Mouse (Mus musculus) heart, postnatal 0 days (tissue): ENCODE results near the gene Aldh9a1. TPM values are rescaled to one million over a fixed set of nuclear protein-coding genes. Genes with fewer than 3 reads are reported as not detected.

Source experiments
- ATAC-seq: fragments of 200-750 bp; cut with Nextera tagmentation; 2 replicates; pipeline ENCODE4 v1.8.0; 2017; ENCODE audit warnings: low read depth, moderate number of reproducible peaks, moderate library complexity; ENCODE audit not compliant: insufficient read depth
- DNase-seq: peaks from one replicate; pipeline ENCODE4 v3.0.0-alpha.2; 2016; ENCODE audit warnings: low spot score
- H3K27ac ChIP-seq: fragments of 300-500 bp; sonication (generic); 2 replicates; pipeline ENCODE4 v1.5.1; 2014; ENCODE audit warnings: low read depth, mild to moderate bottlenecking
- H3K27me3 ChIP-seq: fragments of 300-500 bp; sonication (generic); 2 replicates; pipeline ENCODE4 v1.6.1; 2014; ENCODE audit warnings: low read length, mixed read lengths; ENCODE audit not compliant: control insufficient read depth, insufficient read depth
- H3K36me3 ChIP-seq: fragments of 300-500 bp; sonication (generic); replicated peaks from 2 replicates; pipeline ENCODE4 v1.6.1; 2014; ENCODE audit warnings: low read length, mixed read lengths; ENCODE audit not compliant: control insufficient read depth, insufficient read depth
- H3K4me1 ChIP-seq: fragments of 300-500 bp; sonication (generic); 2 replicates; pipeline ENCODE4 v1.6.1; 2014; ENCODE audit warnings: antibody characterized with exemption; ENCODE audit not compliant: control insufficient read depth, insufficient read depth
- H3K4me2 ChIP-seq: fragments of 300-500 bp; sonication (generic); 2 replicates; pipeline ENCODE4 v1.6.1; 2014; ENCODE audit warnings: low read depth, mild to moderate bottlenecking, low read length, moderate library complexity
- H3K4me3 ChIP-seq: fragments of 300-500 bp; sonication (generic); 2 replicates; pipeline ENCODE4 v1.5.1; 2014; ENCODE audit warnings: low read depth, low read length
- H3K9ac ChIP-seq: fragments of 300-500 bp; sonication (generic); replicated peaks from 2 replicates; pipeline ENCODE4 v1.6.1; 2014; ENCODE audit warnings: low read depth, low read length, mixed read lengths
- H3K9me3 ChIP-seq: fragments of 300-500 bp; sonication (generic); replicated peaks from 2 replicates; pipeline ENCODE4 v1.6.1; 2016; ENCODE audit warnings: low read length; ENCODE audit not compliant: control insufficient read depth
- CTCF ChIP-seq: IDR thresholded peaks from 2 replicates; pipeline ENCODE4 v1.5.1; 2016; ENCODE audit warnings: antibody characterized with exemption, control low read depth, low read depth
- EP300 ChIP-seq: IDR thresholded peaks from 2 replicates; pipeline ENCODE4 v1.6.1; 2016; ENCODE audit warnings: antibody characterized with exemption, low read depth
- WGBS: fragments of 180-500 bp; shearing (Covaris S2); extraction: QIAGEN DNeasy Blood & Tissue Kit; methylation state at CpG from one replicate; pipeline ENCODE4 v1.1.7; 2014; 5-methylcytosine and 5-hydroxymethylcytosine counted together
- polyA plus RNA-seq: library from polyadenylated mRNA; unstranded; fragments of >200 nt; fragmentation: Nextera tagmentation; extraction: Ambion mirVana; gene quantifications from 2 replicates; pipeline ENCODE4 v1.2.1, GENCODE M21; 2015
- total RNA-seq: library from RNA; depleted of rRNA; stranded (reverse); fragments of >200 nt; gene quantifications from 2 replicates; pipeline ENCODE4 v1.2.3, GENCODE M21; 2014; ENCODE audit warnings: low replicate concordance

Aldh9a1 gene
- total and polyA plus RNA-seq, 2 experiments from 2014 or later = 17.1 to 44.7 TPM

DNA sequence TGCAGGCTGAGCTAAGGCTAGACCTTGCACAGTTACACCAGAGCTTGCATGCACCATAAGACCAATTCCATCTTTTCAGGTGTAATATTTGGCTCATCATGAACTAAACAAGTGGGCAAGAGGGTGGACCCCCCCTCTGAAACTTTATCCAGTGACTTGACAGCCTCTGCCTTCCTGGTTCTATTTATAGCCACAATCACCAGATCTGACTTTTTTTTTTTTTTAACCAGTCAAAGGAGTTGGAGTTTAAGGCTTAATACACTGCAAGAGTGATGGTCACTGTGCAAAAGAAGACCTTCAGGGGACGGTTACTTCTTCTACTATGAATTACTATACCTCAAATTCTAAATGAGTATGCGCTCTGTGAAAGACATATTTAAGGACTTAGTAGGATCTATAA is 35.4 kb downstream of the Aldh9a1 start:
- no peak overlapping the region for H3K9ac ChIP-seq
- 84% methylated on average over 2 of the region's 2 CpGs for WGBS
- H3K4me3 ChIP-seq = no peak overlapping the region
- H3K4me1 ChIP-seq = peaks cover 17% of the 10 kb centered on the region; the same call in 1 of the 2 replicates
- no peaks in the 10 kb centered on the region for H3K36me3 ChIP-seq
- H3K9me3 ChIP-seq = no peaks in the 10 kb centered on the region
- H3K27ac ChIP-seq = no peak overlapping the region
- H3K4me2 ChIP-seq = no peak overlapping the region
- ATAC-seq (no peak), DNase-seq (no peak)
- TF ChIP-seq CTCF (no peak), EP300 (no peak)
- no peaks in the 10 kb centered on the region for H3K27me3 ChIP-seq

DNA sequence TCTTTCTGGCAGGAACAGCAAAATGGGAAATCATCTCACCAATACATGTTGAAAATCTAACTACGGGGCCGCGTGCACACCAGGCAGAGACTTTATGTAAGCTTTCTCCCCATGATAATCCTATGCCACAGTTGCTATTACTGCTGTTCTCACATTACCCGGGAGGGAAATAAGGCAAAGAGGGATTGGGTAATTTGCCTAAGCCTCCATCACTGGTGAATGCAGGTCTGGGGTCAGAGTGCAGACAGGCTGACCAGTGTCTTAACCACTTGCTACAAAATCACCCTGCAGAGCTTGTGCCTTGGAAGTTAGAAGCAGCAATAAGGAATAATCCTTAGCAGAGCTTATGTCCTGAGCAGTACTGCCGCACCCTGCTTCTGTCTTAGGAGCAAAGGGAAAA is 35.8 kb downstream of the Aldh9a1 start:
- no peak overlapping the region for H3K4me2 ChIP-seq
- WGBS = 70% methylated on average over 5 of the region's 5 CpGs

GRCm38 (mm10) chr1:167386466-167386865 is 36.7 kb downstream of the Aldh9a1 start:
- no peak overlapping the region for H3K4me3 ChIP-seq
- WGBS = 58% methylated on average over 2 of the region's 2 CpGs
- no peak overlapping the region for H3K27ac ChIP-seq
- no peaks in the 10 kb centered on the region for H3K9me3 ChIP-seq
- ATAC-seq = no peak
- peaks cover 17% of the 10 kb centered on the region; the same call in 1 of the 2 replicates for H3K4me1 ChIP-seq
- TF ChIP-seq EP300 (no peak), CTCF (no peak)
- H3K9ac ChIP-seq = no peak overlapping the region
- H3K36me3 ChIP-seq = no peaks in the 10 kb centered on the region
- H3K27me3 ChIP-seq = no peaks in the 10 kb centered on the region
- DNase-seq = no peak
- no peak overlapping the region for H3K4me2 ChIP-seq

More for the DNA sequence above, 35.8 kb downstream of the Aldh9a1 start:
- H3K4me1 ChIP-seq = peaks cover 17% of the 10 kb centered on the region; the same call in 1 of the 2 replicates
- no peaks in the 10 kb centered on the region for H3K27me3 ChIP-seq
- H3K9me3 ChIP-seq = no peaks in the 10 kb centered on the region
- no peak for TF ChIP-seq CTCF
- no peak for TF ChIP-seq EP300
- H3K4me3 ChIP-seq = no peak overlapping the region
- no peak for DNase-seq
- no peak overlapping the region for H3K9ac ChIP-seq
- H3K36me3 ChIP-seq = no peaks in the 10 kb centered on the region
- ATAC-seq = no peak
- no peak overlapping the region for H3K27ac ChIP-seq

DNA sequence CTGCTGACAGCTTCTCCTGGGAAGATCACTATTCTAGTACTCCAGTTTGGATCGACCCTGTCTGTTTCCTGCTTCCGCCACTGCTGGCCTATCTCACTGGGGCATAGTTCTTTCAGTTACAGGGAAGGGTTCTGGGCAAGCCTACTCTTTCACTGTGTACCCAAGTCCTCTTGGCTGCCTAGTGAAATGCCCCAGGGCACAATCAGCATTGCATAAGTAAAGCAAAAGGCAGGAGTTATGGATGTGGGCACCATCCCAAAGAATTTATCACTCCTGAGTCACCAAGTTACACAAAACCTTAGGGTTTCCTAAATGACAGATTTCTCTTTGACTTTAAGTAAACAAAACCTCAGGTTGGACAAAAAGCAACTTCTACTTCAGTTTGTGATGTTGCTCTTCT is 37.5 kb downstream of the Aldh9a1 start:
- Histone ChIP-seq H3K27ac (no peak overlapping the region), H3K4me2 (no peak overlapping the region)

GRCm38 (mm10) chr1:167387796-167388195 is 38.0 kb downstream of the Aldh9a1 start:
- ATAC-seq = no peak
- Histone ChIP-seq H3K4me3 (no peak overlapping the region), H3K36me3 (no peaks in the 10 kb centered on the region), H3K27ac (no peak overlapping the region), H3K27me3 (no peaks in the 10 kb centered on the region), H3K4me1 (peaks cover 20% of the 10 kb centered on the region), H3K4me2 (no peak overlapping the region), H3K9me3 (no peaks in the 10 kb centered on the region), H3K9ac (no peak overlapping the region)
- no peak for TF ChIP-seq CTCF
- no peak for TF ChIP-seq EP300
- no peak for DNase-seq
- 71% methylated on average over 3 of the region's 3 CpGs for WGBS

More for the DNA sequence above, 37.5 kb downstream of the Aldh9a1 start:
- WGBS = 46% methylated on average over 2 of the region's 2 CpGs
- ATAC-seq (no peak), DNase-seq (no peak)
- H3K9me3 ChIP-seq = no peaks in the 10 kb centered on the region
- H3K9ac ChIP-seq = no peak overlapping the region
- TF ChIP-seq CTCF = no peak
- TF ChIP-seq EP300 = no peak
- H3K36me3 ChIP-seq = no peaks in the 10 kb centered on the region
- no peak overlapping the region for H3K4me3 ChIP-seq
- H3K27me3 ChIP-seq = no peaks in the 10 kb centered on the region
- peaks cover 17% of the 10 kb centered on the region; the same call in 1 of the 2 replicates for H3K4me1 ChIP-seq

DNA sequence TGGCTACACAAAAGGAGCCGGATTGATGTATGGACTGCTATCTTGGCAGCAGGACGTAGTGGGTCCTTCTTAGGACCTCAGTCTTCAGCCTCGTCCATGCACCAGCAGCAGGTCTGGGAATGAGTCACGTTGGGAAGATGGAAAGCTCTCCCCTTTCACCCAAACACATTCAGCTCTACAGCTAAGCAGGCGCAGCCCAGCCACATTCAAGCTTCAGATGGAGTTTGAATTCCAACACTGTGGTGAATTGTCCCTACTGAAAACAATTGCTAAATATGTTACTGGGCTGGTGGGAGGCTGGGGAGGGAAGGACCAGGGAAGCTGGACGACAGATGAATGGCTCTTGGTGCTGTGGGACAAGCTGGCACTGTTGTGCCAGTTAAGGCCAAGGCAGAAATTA is 38.8 kb downstream of the Aldh9a1 start:
- TF ChIP-seq EP300 (no peak), CTCF (no peak)
- no peaks in the 10 kb centered on the region for H3K36me3 ChIP-seq
- no peak overlapping the region for H3K27ac ChIP-seq
- H3K4me3 ChIP-seq = no peak overlapping the region
- DNase-seq (no peak), ATAC-seq (no peak)
- peaks cover 24% of the 10 kb centered on the region for H3K4me1 ChIP-seq
- H3K9me3 ChIP-seq = no peaks in the 10 kb centered on the region
- H3K4me2 ChIP-seq = no peak overlapping the region
- no peak overlapping the region for H3K9ac ChIP-seq
- H3K27me3 ChIP-seq = no peaks in the 10 kb centered on the region
- WGBS = 69% methylated on average over 6 of the region's 6 CpGs
